Mouse (Mus musculus): ENCODE results near the gene Atf6b.

The Atf6b gene

GRCm38 (mm10) chr17:34664472-34664871 lies 17.5 kb downstream of the Atf6b start:
- DNase-seq (ENCODE audit: low read depth, low spot score) = no peak

GRCm38 (mm10) chr17:34670235-34670634 lies 23.3 kb downstream of the Atf6b start, which contains the start of gene Tnxb:
Gene Tnxb (plus strand): TSS chr17:34670535.
- no peak for DNase-seq (ENCODE audit: low read depth, low spot score)

GRCm38 (mm10) chr17:34671151-34672066 lies 24.5 kb downstream of the Atf6b start:
- DNase-seq (ENCODE audit: low read depth, low spot score) = no peak

GRCm38 (mm10) chr17:34672246-34672792 lies 25.4 kb downstream of the Atf6b start:
- no peak for DNase-seq (ENCODE audit: low read depth, low spot score)

GRCm38 (mm10) chr17:34673139-34673538 lies 26.2 kb downstream of the Atf6b start:
- no peak for DNase-seq (ENCODE audit: low read depth, low spot score)

GRCm38 (mm10) chr17:34674524-34675204 lies 27.7 kb downstream of the Atf6b start:
- no peak for DNase-seq (ENCODE audit: low read depth, low spot score)

GRCm38 (mm10) chr17:34675205-34676092 lies 28.5 kb downstream of the Atf6b start:
- DNase-seq (ENCODE audit: low read depth, low spot score) = no peak

GRCm38 (mm10) chr17:34676093-34676460 lies 29.1 kb downstream of the Atf6b start:
- no peak for DNase-seq (ENCODE audit: low read depth, low spot score)

GRCm38 (mm10) chr17:34676671-34677070 lies 29.7 kb downstream of the Atf6b start:
- DNase-seq (ENCODE audit: low read depth, low spot score) = no peak

- DNase-seq (ENCODE audit: low read depth, low spot score) = no peak
Observed at GRCm38 (mm10) chr17:34680191-34680590, 33.2 kb downstream of the Atf6b start.

GRCm38 (mm10) chr17:34680621-34681020 lies 33.7 kb downstream of the Atf6b start:
- no peak for DNase-seq (ENCODE audit: low read depth, low spot score)

- DNase-seq (ENCODE audit: low read depth, low spot score) = no peak
Observed at GRCm38 (mm10) chr17:34681132-34681571, 34.2 kb downstream of the Atf6b start.

GRCm38 (mm10) chr17:34681881-34682536 lies 35.1 kb downstream of the Atf6b start:
- no peak for DNase-seq (ENCODE audit: low read depth, low spot score)

GRCm38 (mm10) chr17:34683179-34683578 lies 36.2 kb downstream of the Atf6b start:
- no peak for DNase-seq (ENCODE audit: low read depth, low spot score)

- no peak for DNase-seq (ENCODE audit: low read depth, low spot score)
Observed at GRCm38 (mm10) chr17:34683686-34684220, 36.8 kb downstream of the Atf6b start.

GRCm38 (mm10) chr17:34684253-34684893 lies 37.4 kb downstream of the Atf6b start:
- no peak for DNase-seq (ENCODE audit: low read depth, low spot score)

- no peak for DNase-seq (ENCODE audit: low read depth, low spot score)
Observed at GRCm38 (mm10) chr17:34685120-34686110, 38.5 kb downstream of the Atf6b start.

GRCm38 (mm10) chr17:34688889-34689288 lies 41.9 kb downstream of the Atf6b start:
- DNase-seq (ENCODE audit: low read depth, low spot score) = no peak

GRCm38 (mm10) chr17:34690458-34690857 lies 43.5 kb downstream of the Atf6b start:
- no peak for DNase-seq (ENCODE audit: low read depth, low spot score)

All from R1 (cell line).